Mouse (Mus musculus) myocyte (in vitro differentiated cells): Measurements from ENCODE around the gene Gm14569.

Source experiments
- CEBPB ChIP-seq: IDR thresholded peaks from 2 replicates; pipeline ENCODE4 v1.6.1; 2011; ENCODE audit warnings: mild to moderate bottlenecking, moderate library complexity; ENCODE audit not compliant: poor library complexity, insufficient read depth, severe bottlenecking
- E2F4 ChIP-seq: IDR thresholded peaks from one replicate; pipeline ENCODE4 v1.6.1; 2011; ENCODE audit warnings: mild to moderate bottlenecking, control low read depth, moderate library complexity; ENCODE audit not compliant: insufficient read depth
- MAX ChIP-seq: IDR thresholded peaks from one replicate; pipeline ENCODE4 v1.6.1; 2011; ENCODE audit warnings: low read depth, mild to moderate bottlenecking, control low read depth
- MYOD1 ChIP-seq, 3 experiments: IDR thresholded peaks; one replicate each; pipeline ENCODE4 v1.6.1; 2011; ENCODE audit warnings: control low read depth in 2 of 3, low read depth in 2 of 3, mild to moderate bottlenecking in 2 of 3, moderate library complexity in 1 of 3; ENCODE audit not compliant: insufficient read length in 2 of 3, control insufficient read depth in 1 of 3
- MYOG ChIP-seq, 3 experiments: IDR thresholded peaks; one replicate each; pipeline ENCODE4 v1.6.1; 2011; ENCODE audit warnings: control low read depth in 2 of 3, low read depth in 2 of 3, mild to moderate bottlenecking in 2 of 3; ENCODE audit not compliant: insufficient read length in 2 of 3, control insufficient read depth in 1 of 3, insufficient read depth in 1 of 3
- POLR2A ChIP-seq: IDR thresholded peaks from one replicate; pipeline ENCODE4 v1.6.1; 2011; ENCODE audit warnings: low read depth, mild to moderate bottlenecking, control low read depth, moderate library complexity; ENCODE audit not compliant: insufficient read length
- POLR2AphosphoS2 ChIP-seq: IDR thresholded peaks from one replicate; pipeline ENCODE4 v1.6.1; 2011; ENCODE audit warnings: low read depth, control low read depth; ENCODE audit not compliant: insufficient read length
- REST ChIP-seq: IDR thresholded peaks from one replicate; pipeline ENCODE4 v1.6.1; 2011; ENCODE audit warnings: mild to moderate bottlenecking, control low read depth, moderate library complexity; ENCODE audit not compliant: insufficient read depth, insufficient read length
- TCF12 ChIP-seq: IDR thresholded peaks from one replicate; pipeline ENCODE4 v1.6.1; 2011; ENCODE audit warnings: mild to moderate bottlenecking, control low read depth; ENCODE audit not compliant: poor library complexity, insufficient read depth, severe bottlenecking
- USF1 ChIP-seq: IDR thresholded peaks from one replicate; pipeline ENCODE4 v1.6.1; 2011; ENCODE audit warnings: low read depth, mild to moderate bottlenecking, control low read depth, moderate library complexity

DNA sequence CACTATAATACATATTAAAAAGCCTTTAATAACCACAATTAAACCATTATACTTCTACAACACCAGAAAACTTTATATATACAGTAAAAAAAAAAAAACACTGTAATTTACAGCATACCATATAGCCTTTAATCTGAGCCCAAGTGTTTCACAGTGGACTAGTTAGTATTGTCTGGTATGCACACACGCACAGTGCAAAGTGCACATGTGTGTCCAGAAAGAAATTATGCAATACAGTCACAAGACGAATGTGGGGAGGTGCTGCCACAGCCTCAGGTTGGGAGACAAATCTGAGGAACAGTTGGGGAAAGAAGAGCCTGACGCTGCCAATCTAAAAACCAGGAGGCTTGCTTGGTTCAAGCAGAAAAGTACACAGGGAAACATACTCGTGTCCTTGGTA lies 42.1 kb upstream of the Gm14569 start:
- no peak for TF ChIP-seq POLR2A
- no peak for TF ChIP-seq USF1
- TF ChIP-seq MYOD1 (IDR thresholded peaks at IDR 0.05; ENCODE audit: control insufficient read depth in 1 of 3, insufficient read length in 2 of 3, low read depth in 2 of 3), result no peak
- TF ChIP-seq E2F4, result no peak
- no peak for TF ChIP-seq MAX
- TF ChIP-seq TCF12, result no peak
- TF ChIP-seq MYOG (IDR thresholded peaks at IDR 0.05; ENCODE audit: control insufficient read depth in 1 of 3, insufficient read depth in 1 of 3, insufficient read length in 2 of 3, low read depth in 2 of 3), result no peak
- TF ChIP-seq CEBPB, result no peak
- TF ChIP-seq POLR2AphosphoS2, result no peak
- TF ChIP-seq REST, result no peak
